Mouse (Mus musculus) kidney, embryonic 14.5 days (tissue): ENCODE results near the gene Olfr1099. TPM values are rescaled to one million over a fixed set of nuclear protein-coding genes. Genes with fewer than 3 reads are reported as not detected.

Experiments
- ATAC-seq: fragments of 200-750 bp; cut with Nextera tagmentation; 2 replicates; pipeline ENCODE4 v1.8.0; 2017; ENCODE audit warnings: moderate number of reproducible peaks, mild to moderate bottlenecking, moderate TSS enrichment, moderate library complexity; ENCODE audit not compliant: low FRiP score, low TSS enrichment
- H3K27ac ChIP-seq: fragments of 300-500 bp; sonication (generic); 2 replicates; pipeline ENCODE4 v1.5.1; 2014; ENCODE audit warnings: low read depth, mild to moderate bottlenecking, low read length, moderate library complexity, mixed read lengths
- H3K27me3 ChIP-seq: fragments of 300-500 bp; sonication (generic); 2 replicates; pipeline ENCODE4 v1.6.1; 2014; ENCODE audit warnings: mild to moderate bottlenecking, low read length; ENCODE audit not compliant: control insufficient read depth, insufficient read depth
- H3K36me3 ChIP-seq: fragments of 300-500 bp; sonication (generic); 2 replicates; pipeline ENCODE4 v1.6.1; 2014; ENCODE audit warnings: low read length, mixed read lengths; ENCODE audit not compliant: control insufficient read depth, insufficient read depth
- H3K4me1 ChIP-seq: fragments of 300-500 bp; sonication (generic); 2 replicates; pipeline ENCODE4 v1.6.1; 2014; ENCODE audit warnings: low read length, mixed read lengths; ENCODE audit not compliant: control insufficient read depth, insufficient read depth
- H3K4me2 ChIP-seq: fragments of 300-500 bp; sonication (generic); replicated peaks from 2 replicates; pipeline ENCODE4 v1.6.1; 2014; ENCODE audit warnings: low read depth, mild to moderate bottlenecking, low read length
- H3K4me3 ChIP-seq: fragments of 300-500 bp; sonication (generic); 2 replicates; pipeline ENCODE4 v1.5.1; 2014; ENCODE audit warnings: mild to moderate bottlenecking, low read length
- H3K9ac ChIP-seq: fragments of 300-500 bp; sonication (generic); 2 replicates; pipeline ENCODE4 v1.6.1; 2014; ENCODE audit warnings: low read depth, mild to moderate bottlenecking, low read length, moderate library complexity
- H3K9me3 ChIP-seq: fragments of 300-500 bp; sonication (generic); 2 replicates; pipeline ENCODE4 v1.6.1; 2016; ENCODE audit warnings: low read length; ENCODE audit not compliant: control insufficient read depth
- WGBS: fragments of 180-500 bp; shearing (Covaris S2); extraction: QIAGEN DNeasy Blood & Tissue Kit; methylation state at CpG from one replicate; pipeline ENCODE4 v1.1.7; 2014; 5-methylcytosine and 5-hydroxymethylcytosine counted together
- polyA plus RNA-seq: library from polyadenylated mRNA; unstranded; fragments of >200 nt; fragmentation: Nextera tagmentation; extraction: Ambion mirVana; gene quantifications from 2 replicates; pipeline ENCODE4 v1.2.1, GENCODE M21; 2014

The Olfr1099 gene
- polyA plus RNA-seq = not detected in 2 replicates

DNA sequence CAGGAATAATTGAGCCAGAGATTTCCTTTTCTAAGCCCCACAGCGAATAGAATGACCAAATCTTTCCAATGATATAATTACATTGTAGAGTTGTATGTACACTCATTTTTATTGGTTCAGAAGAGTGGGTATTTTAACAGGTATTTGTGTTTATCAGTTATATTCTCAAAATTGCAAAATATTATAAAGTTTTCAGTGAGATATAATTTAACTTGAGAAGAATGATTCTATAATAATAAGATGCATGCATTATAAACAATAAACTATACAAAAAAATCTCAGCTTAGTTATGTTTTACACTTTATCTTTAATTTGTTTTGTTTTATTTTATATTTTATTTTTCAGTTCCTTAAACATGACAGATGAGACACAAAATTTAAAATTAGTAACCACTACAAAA is at the start of gene Olfr1099:
Gene Olfr1099 (minus strand): TSS at position 101 of the 400 bp plus-strand sequence.
- Histone ChIP-seq H3K36me3 (no peaks in the 10 kb centered on the region), H3K4me3 (no peak within 1 kb of the TSS), H3K27ac (no peak within 1 kb of the TSS), H3K4me2 (no peak within 1 kb of the TSS), H3K9me3 (no peaks in the 10 kb centered on the region), H3K9ac (no peak within 1 kb of the TSS), H3K27me3 (no peaks in the 10 kb centered on the region), H3K4me1 (no peaks in the 10 kb centered on the region)
- ATAC-seq = no peak
- WGBS = 80% methylated on average over 1 of the region's 1 CpGs

DNA sequence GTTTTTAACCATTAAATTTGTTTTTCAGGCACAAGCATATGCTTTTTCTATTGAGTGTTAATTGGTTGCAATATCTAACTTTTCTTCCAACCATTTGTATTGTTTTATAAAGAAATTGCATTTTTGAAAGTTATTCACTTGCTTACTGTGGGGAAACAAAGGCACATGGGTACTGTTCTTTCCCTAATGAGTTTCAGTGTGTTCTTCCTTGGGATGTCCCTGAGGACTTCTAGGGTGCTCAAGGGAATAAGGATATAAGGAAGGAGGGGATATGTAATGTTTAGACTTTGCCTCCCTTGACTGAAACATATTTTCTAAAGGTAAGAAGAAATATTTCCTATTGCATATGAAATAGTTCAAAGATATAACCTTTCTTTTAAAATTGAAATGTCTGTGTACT is 37.6 kb upstream of the Olfr1099 start, which contains the start of gene Olfr1102:
Gene Olfr1102 (plus strand): TSS at position 301 of the 400 bp plus-strand sequence.
- Histone ChIP-seq H3K9ac (no peak within 1 kb of the TSS), H3K27me3 (no peaks in the 10 kb centered on the region), H3K36me3 (no peaks in the 10 kb centered on the region), H3K4me3 (no peak within 1 kb of the TSS), H3K9me3 (no peaks in the 10 kb centered on the region), H3K27ac (no peak within 1 kb of the TSS), H3K4me2 (no peak within 1 kb of the TSS), H3K4me1 (no peaks in the 10 kb centered on the region)
- no peak for ATAC-seq

DNA sequence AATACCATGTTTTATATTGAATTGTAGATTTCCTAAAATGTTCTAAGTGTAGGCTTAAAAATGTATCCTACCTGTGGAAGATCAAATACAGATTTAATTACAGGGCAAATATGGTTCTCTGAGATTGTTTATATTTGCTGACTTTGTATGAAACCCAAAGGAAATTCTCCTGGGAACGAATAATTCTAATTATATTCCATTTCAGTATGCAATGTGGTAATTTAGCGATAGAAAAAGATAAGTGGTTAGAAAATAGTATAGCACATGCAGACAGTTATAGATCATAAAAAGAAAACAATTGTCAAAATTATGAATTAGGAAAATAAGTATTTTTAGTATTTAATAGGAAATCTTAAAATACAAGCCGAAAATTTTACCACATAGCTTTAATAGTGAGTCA is 30.6 kb upstream of the Olfr1099 start, which contains the start of gene Olfr1101:
Gene Olfr1101 (minus strand): TSS at position 101 of the 400 bp plus-strand sequence.
- 84% methylated on average over 3 of the region's 3 CpGs for WGBS
- Histone ChIP-seq H3K27ac (no peak within 1 kb of the TSS), H3K9me3 (no peaks in the 10 kb centered on the region), H3K4me2 (no peak within 1 kb of the TSS), H3K4me3 (no peak within 1 kb of the TSS), H3K4me1 (no peaks in the 10 kb centered on the region), H3K36me3 (no peaks in the 10 kb centered on the region), H3K27me3 (no peaks in the 10 kb centered on the region), H3K9ac (no peak within 1 kb of the TSS)
- ATAC-seq = no peak

DNA sequence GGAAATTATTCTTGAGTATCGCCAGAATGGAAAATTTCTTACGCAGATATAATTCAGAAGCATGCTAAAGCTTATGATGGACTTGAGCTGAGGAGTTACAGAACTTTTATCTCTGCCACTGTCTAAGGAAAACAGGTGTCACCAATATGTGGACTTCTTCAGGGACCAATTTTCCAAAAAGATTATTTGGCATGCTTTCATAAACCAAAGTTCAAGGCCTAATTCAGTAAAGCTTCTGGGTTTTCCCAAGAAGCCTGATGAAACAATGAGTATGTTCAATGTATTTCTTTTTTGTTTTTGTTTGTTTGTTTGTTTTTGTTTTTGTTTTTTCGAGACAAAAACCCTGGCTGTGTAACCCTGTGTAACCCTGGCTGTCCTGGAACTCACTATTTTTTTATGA is 19.4 kb upstream of the Olfr1099 start, which contains the start of gene Olfr1100:
Gene Olfr1100 (minus strand): TSS at position 101 of the 400 bp plus-strand sequence.
- Histone ChIP-seq H3K27me3 (no peaks in the 10 kb centered on the region), H3K4me2 (no peak within 1 kb of the TSS), H3K4me1 (no peaks in the 10 kb centered on the region), H3K36me3 (no peaks in the 10 kb centered on the region), H3K4me3 (no peak within 1 kb of the TSS), H3K27ac (no peak within 1 kb of the TSS), H3K9me3 (no peaks in the 10 kb centered on the region), H3K9ac (no peak within 1 kb of the TSS)
- no peak for ATAC-seq
- WGBS = 81% methylated on average over 3 of the region's 3 CpGs

DNA sequence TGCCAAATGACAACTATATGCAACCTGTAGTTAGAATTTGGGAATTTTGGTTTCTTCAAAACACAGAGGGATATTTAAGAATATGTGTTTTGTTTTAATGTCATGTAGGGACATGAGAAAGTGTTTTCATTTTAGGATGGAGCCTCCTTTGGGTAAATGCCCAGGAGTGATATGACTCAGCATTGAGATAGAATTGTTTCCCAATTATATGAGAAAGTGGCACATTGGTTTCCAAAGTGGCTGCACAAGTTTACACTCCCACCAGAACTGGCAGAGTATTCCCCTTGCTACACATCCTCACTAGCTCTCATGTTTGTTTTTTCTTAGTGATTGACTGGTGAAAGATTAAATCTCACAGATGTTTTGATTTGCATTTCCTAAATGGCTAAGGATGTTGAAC is 33.9 kb downstream of the Olfr1099 start:
- Histone ChIP-seq H3K9me3 (no peaks in the 10 kb centered on the region), H3K27ac (no peak overlapping the region), H3K9ac (no peak overlapping the region), H3K27me3 (no peaks in the 10 kb centered on the region), H3K4me1 (no peaks in the 10 kb centered on the region), H3K4me3 (no peak overlapping the region), H3K4me2 (no peak overlapping the region), H3K36me3 (no peaks in the 10 kb centered on the region)
- ATAC-seq = no peak

DNA sequence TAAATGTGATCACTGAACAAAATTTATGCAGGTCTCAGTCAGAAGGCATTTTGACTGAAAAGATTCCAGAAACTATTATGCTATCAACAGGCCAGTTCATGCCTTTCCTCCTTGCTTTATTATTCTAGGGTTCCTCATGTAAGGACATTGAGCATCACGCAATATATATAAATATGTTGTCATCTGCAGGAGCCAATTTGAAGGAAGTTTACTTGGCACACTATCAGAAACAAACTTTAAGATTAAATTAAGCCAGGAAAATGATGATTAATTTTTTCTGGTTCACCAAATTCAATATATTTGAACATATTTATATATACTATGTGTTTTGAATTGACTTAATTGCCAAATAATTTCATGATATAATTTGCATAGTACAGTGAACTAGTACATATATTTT is 36.0 kb downstream of the Olfr1099 start, which contains the start of gene Olfr1098:
Gene Olfr1098 (minus strand): TSS at position 101 of the 400 bp plus-strand sequence.
- Histone ChIP-seq H3K4me1 (no peaks in the 10 kb centered on the region), H3K4me3 (no peak within 1 kb of the TSS), H3K36me3 (no peaks in the 10 kb centered on the region), H3K9me3 (no peaks in the 10 kb centered on the region), H3K4me2 (no peak within 1 kb of the TSS), H3K27ac (no peak within 1 kb of the TSS), H3K27me3 (no peaks in the 10 kb centered on the region), H3K9ac (no peak within 1 kb of the TSS)
- 100% methylated on average over 1 of the region's 1 CpGs for WGBS
- no peak for ATAC-seq

DNA sequence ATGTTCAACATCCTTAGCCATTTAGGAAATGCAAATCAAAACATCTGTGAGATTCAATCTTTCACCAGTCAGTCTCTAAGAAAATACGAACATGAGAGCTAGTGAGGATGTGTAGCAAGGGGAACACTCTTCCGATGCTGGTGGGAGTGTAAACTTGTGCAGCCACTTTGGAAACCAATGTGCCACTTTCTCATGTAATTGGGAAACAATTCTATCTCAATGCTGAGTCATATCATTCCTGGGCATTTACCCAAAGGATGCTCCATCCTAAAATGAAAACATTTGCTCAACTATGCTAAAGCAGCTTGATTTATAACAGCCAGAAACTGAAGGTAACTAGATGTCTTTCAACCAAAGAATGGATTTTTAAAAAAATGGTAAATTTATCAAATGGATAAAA is 54.8 kb downstream of the Olfr1099 start:
- 89% methylated on average over 2 of the region's 2 CpGs for WGBS
- Histone ChIP-seq H3K27me3 (no peaks in the 10 kb centered on the region), H3K4me3 (no peak overlapping the region), H3K4me1 (no peaks in the 10 kb centered on the region), H3K9ac (no peak overlapping the region), H3K4me2 (no peak overlapping the region), H3K9me3 (no peaks in the 10 kb centered on the region), H3K36me3 (no peaks in the 10 kb centered on the region), H3K27ac (no peak overlapping the region)
- ATAC-seq = no peak

Other genes starting within 250 kb of the Olfr1099 start
- not detected in 2 replicates for gene Olfr1089, start 227.0 kb downstream of the Olfr1099 start, polyA plus RNA-seq
- gene Olfr1090, start 201.7 kb downstream of the Olfr1099 start, polyA plus RNA-seq = not detected in 2 replicates
- not detected in 2 replicates for gene Olfr1093, start 178.2 kb downstream of the Olfr1099 start, polyA plus RNA-seq
- not detected in 2 replicates for gene Olfr141, start 150.7 kb downstream of the Olfr1099 start, polyA plus RNA-seq
- gene Olfr1094, start 136.0 kb downstream of the Olfr1099 start, polyA plus RNA-seq = not detected in 2 replicates
- gene Olfr1095, start 109.0 kb downstream of the Olfr1099 start, polyA plus RNA-seq = not detected in 2 replicates
- not detected in 2 replicates for gene Gm13723, start 85.9 kb downstream of the Olfr1099 start, polyA plus RNA-seq
- gene Olfr1097, start 68.5 kb downstream of the Olfr1099 start, polyA plus RNA-seq = not detected in 2 replicates
- not detected in 2 replicates for gene Olfr1098, start 36.1 kb downstream of the Olfr1099 start, polyA plus RNA-seq
- gene Olfr1100, start 19.3 kb upstream of the Olfr1099 start, polyA plus RNA-seq = not detected in 2 replicates
- gene Olfr1101, start 30.5 kb upstream of the Olfr1099 start, polyA plus RNA-seq = not detected in 2 replicates
- not detected in 2 replicates for gene Olfr1102, start 37.7 kb upstream of the Olfr1099 start, polyA plus RNA-seq
- not detected in 2 replicates for gene Olfr1104, start 66.4 kb upstream of the Olfr1099 start, polyA plus RNA-seq
- gene Olfr1105, start 75.8 kb upstream of the Olfr1099 start, polyA plus RNA-seq = not detected in 2 replicates
- not detected in 2 replicates for gene Olfr1106, start 91.6 kb upstream of the Olfr1099 start, polyA plus RNA-seq
- gene Olfr1107, start 115.1 kb upstream of the Olfr1099 start, polyA plus RNA-seq = not detected in 2 replicates
- gene Olfr1109, start 135.3 kb upstream of the Olfr1099 start, polyA plus RNA-seq = not detected in 2 replicates
- gene Olfr259, start 153.9 kb upstream of the Olfr1099 start, polyA plus RNA-seq = not detected in 2 replicates
- gene Olfr1110, start 179.6 kb upstream of the Olfr1099 start, polyA plus RNA-seq = not detected in 2 replicates
- gene Olfr1111, start 191.9 kb upstream of the Olfr1099 start, polyA plus RNA-seq = not detected in 2 replicates
- gene Olfr1112, start 227.1 kb upstream of the Olfr1099 start, polyA plus RNA-seq = not detected in 2 replicates
- gene Olfr1113, start 248.3 kb upstream of the Olfr1099 start, polyA plus RNA-seq = not detected in 2 replicates